Mouse (Mus musculus): ENCODE data around the gene Mmab.

- TF ChIP-seq CTCF (IDR thresholded peaks at IDR 0.05; ENCODE audit: extremely low read depth, insufficient read length, insufficient replicate concordance, low read depth, low read length) (no peak), POLR2A (IDR thresholded peaks at IDR 0.05; ENCODE audit: low read depth, low read length) (no peak)
These were observed 470 bp upstream of the Mmab start for GRCm38 (mm10) chr5:114444368-114444692.

Measured in small intestine, adult 2 months (tissue).